Comparison of ENCODE assay signal across 8 mouse cellular contexts in the genomic region with DNA sequence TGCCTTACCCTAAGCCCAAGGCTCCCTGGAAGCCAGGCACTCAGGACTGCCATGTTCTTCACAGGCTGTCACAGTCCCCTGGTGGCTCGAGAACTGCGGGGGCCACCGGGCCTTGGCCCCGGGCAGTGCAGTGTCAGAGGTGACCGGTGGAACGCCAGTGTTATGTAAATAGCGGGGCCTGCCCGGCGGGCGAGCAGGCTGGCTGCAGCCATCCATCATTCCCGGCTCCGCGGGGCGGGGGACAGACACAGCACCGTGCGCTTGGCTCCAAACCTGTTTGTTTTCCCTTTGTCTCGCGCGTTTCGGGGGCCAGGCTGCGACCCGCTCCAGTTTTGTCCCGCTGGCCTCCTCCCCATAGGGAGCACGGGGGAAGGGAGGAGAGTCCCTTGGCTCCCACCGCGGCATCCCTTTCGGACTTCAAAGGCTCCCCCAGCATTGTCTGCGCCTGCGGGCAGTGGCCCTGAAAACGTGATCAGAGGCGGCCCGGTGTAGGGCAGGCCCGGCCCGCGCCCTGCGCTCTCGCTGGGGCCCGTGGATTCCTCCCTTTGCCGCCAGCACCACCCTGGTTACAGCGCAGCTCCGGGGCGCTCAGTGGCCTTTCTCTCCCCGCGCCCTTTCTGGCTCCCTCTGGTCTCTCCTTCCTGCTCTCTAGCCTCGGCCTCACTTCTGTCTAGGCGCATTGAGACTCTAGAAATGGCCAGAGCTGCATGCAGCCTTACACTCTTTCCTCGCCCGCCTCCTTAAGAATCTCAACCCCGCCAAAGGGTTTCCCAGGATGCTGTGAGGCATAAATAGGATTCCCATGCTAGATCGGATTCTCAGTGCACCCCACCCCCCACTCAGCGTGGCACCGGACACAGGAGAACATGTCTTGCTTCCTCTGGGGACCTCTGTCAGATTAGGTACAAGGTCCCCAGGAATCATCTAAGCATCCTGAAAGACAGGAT.
DNase-seq lines count a peak whose midpoint lies in the region; ATAC-seq and TF ChIP-seq lines count a peak whose summit lies in the region.

No protein-coding gene starts in this region.

- no peak for TF ChIP-seq EP300 in lung, postnatal 0 days (IDR thresholded peaks at IDR 0.05)

- peaks cover 4% of the 10 kb centered on the region for H3K27me3 ChIP-seq in lung, postnatal 0 days (replicated peaks; ENCODE audit: insufficient read depth, low read length)
- peaks cover 68% of the 10 kb centered on the region for H3K27me3 ChIP-seq in forebrain, embryonic 13.5 days
- H3K27me3 ChIP-seq in midbrain, embryonic 16.5 days (ENCODE audit: control insufficient read depth, insufficient read depth, low read depth, low read length) = peaks cover 5% of the 10 kb centered on the region

- intact Hi-C loops in left cerebral cortex, postnatal 36 days (cut with DNase I) = no loop called here

- H3K27ac ChIP-seq in lung, postnatal 0 days (ENCODE audit: low read length) = no peak overlapping the region
- H3K27ac ChIP-seq in forebrain, embryonic 13.5 days = peak overlapping the region; percentile 62
- H3K27ac ChIP-seq in midbrain, embryonic 16.5 days (ENCODE audit: low read length) = no peak overlapping the region

- no peaks in the 10 kb centered on the region for H3K36me3 ChIP-seq in lung, postnatal 0 days (ENCODE audit: insufficient read depth, low read length)
- H3K36me3 ChIP-seq in forebrain, embryonic 13.5 days (ENCODE audit: poor library complexity, severe bottlenecking) = no peaks in the 10 kb centered on the region
- H3K36me3 ChIP-seq in midbrain, embryonic 16.5 days (ENCODE audit: control insufficient read depth, insufficient read depth, low read length) = no peaks in the 10 kb centered on the region

- peak; percentile 68 for ATAC-seq in lung, postnatal 0 days
- peak; percentile 73 for ATAC-seq in forebrain, embryonic 13.5 days
- peak; percentile 63 for ATAC-seq in midbrain, embryonic 16.5 days

- H3K4me2 ChIP-seq in lung, postnatal 0 days (replicated peaks; ENCODE audit: low read depth, low read length) = peak overlapping the region; percentile 52
- peak overlapping the region; percentile 69 for H3K4me2 ChIP-seq in forebrain, embryonic 13.5 days
- peak overlapping the region; percentile 57 for H3K4me2 ChIP-seq in midbrain, embryonic 16.5 days (ENCODE audit: low read length)

- H3K9me3 ChIP-seq in lung, postnatal 0 days (ENCODE audit: low read length) = no peaks in the 10 kb centered on the region
- no peaks in the 10 kb centered on the region for H3K9me3 ChIP-seq in forebrain, embryonic 13.5 days (replicated peaks)
- no peaks in the 10 kb centered on the region for H3K9me3 ChIP-seq in midbrain, embryonic 16.5 days (replicated peaks; ENCODE audit: control insufficient read depth, low read length, poor library complexity, severe bottlenecking)

- DNase-seq in lung, postnatal 0 days (ENCODE audit: low spot score) = no peak
- DNase-seq in lung, adult 2 months = no peak
- peak; percentile 35 to 71 for DNase-seq in kidney, postnatal 25 days
- no peak for DNase-seq in layer of hippocampus, adult 8-10 months (ENCODE audit: low spot score in 2 of 2)
- no peak for DNase-seq in left cerebral cortex, postnatal 36 days (ENCODE audit: low spot score in 2 of 2)
- DNase-seq in natural killer cell, adult 2 months (ENCODE audit: low spot score in 2 of 2) = no peak

- peaks cover 4% of the 10 kb centered on the region; the same call in 1 of the 2 replicates for H3K4me1 ChIP-seq in lung, postnatal 0 days (ENCODE audit: insufficient read depth, low read depth, low read length)
- H3K4me1 ChIP-seq in lung, adult 2 months (ENCODE audit: control insufficient read depth, insufficient read depth, low read length) = no peaks in the 10 kb centered on the region
- peaks cover 59% of the 10 kb centered on the region for H3K4me1 ChIP-seq in forebrain, embryonic 13.5 days
- H3K4me1 ChIP-seq in midbrain, embryonic 16.5 days (ENCODE audit: control insufficient read depth, insufficient read depth, low read length) = peaks cover 14% of the 10 kb centered on the region; the same call in 1 of the 2 replicates

- no peak for TF ChIP-seq POLR2A in lung, adult 2 months (IDR thresholded peaks at IDR 0.05; ENCODE audit: borderline replicate concordance, extremely low read depth, low read depth, low read length)

- TF ChIP-seq CTCF in lung, postnatal 0 days (IDR thresholded peaks at IDR 0.05) = 0 out of 2 replicates have a peak, but pooled peaks have one; percentile 9
- no peak for TF ChIP-seq CTCF in lung, adult 2 months (IDR thresholded peaks at IDR 0.05; ENCODE audit: insufficient read depth, low read length)

- H3K4me3 ChIP-seq in lung, postnatal 0 days (ENCODE audit: low read depth, low read length) = peak overlapping the region; percentile 15
- H3K4me3 ChIP-seq in lung, adult 2 months (replicated peaks; ENCODE audit: extremely low read depth, low read depth, low read length) = no peak overlapping the region
- H3K4me3 ChIP-seq in forebrain, embryonic 13.5 days = peak overlapping the region; percentile 33
- peak overlapping the region; percentile 33 for H3K4me3 ChIP-seq in midbrain, embryonic 16.5 days (ENCODE audit: low read depth, low read length)

- H3K9ac ChIP-seq in lung, postnatal 0 days (replicated peaks; ENCODE audit: low read depth) = no peak overlapping the region
- peak overlapping the region; percentile 63 for H3K9ac ChIP-seq in forebrain, embryonic 13.5 days
- peak overlapping the region; percentile 59 for H3K9ac ChIP-seq in midbrain, embryonic 16.5 days (ENCODE audit: low read depth, low read length)

- 10% methylated on average over 48 of the region's 52 CpGs for WGBS in lung, postnatal 0 days
- WGBS in lung, adult 2 months = 18% methylated on average over 51 of the region's 52 CpGs
- 2% methylated on average over 50 of the region's 52 CpGs for WGBS in forebrain, embryonic 13.5 days
- 2% methylated on average over 52 of the region's 52 CpGs for WGBS in midbrain, embryonic 16.5 days

Comparison
In these comparisons a context has a peak if more than half of its experiments do, and no peak if none do; other contexts are left out.
1. DNase-seq: peak in kidney, postnatal 25 days (2 of 2); none in lung, postnatal 0 days (single experiment), lung, adult 2 months (single experiment), layer of hippocampus, adult 8-10 months (0 of 2), left cerebral cortex, postnatal 36 days (0 of 2) and natural killer cell, adult 2 months (0 of 2).
2. Peak in every context shown above with its lines, with median percentiles within 50 percentile points of each other: ATAC-seq and H3K4me2 ChIP-seq.